Mouse (Mus musculus) ovary, adult 18-20 months (tissue): ENCODE results near the gene Wsb2.
"Not testable (repeated sequence)": the region's sequence is repeated elsewhere in the genome, so short reads cannot be mapped to it uniquely, and the experiment has no call there.

Experiments used
- DNase-seq: peaks from one replicate; pipeline ENCODE4 v3.0.0; 2022; ENCODE audit warnings: low spot score, mixed read lengths

Wsb2 gene

GRCm38 (mm10) chr5:117390895-117391294, 33.8 kb downstream of the Wsb2 start:
- no peak for DNase-seq

- DNase-seq = no peak
Measured at GRCm38 (mm10) chr5:117395834-117396233, 38.7 kb downstream of the Wsb2 start.

GRCm38 (mm10) chr5:117396596-117397014, 39.5 kb downstream of the Wsb2 start:
- DNase-seq = no peak

GRCm38 (mm10) chr5:117397371-117397770, 40.3 kb downstream of the Wsb2 start:
- no peak for DNase-seq

GRCm38 (mm10) chr5:117398007-117398550, 41.0 kb downstream of the Wsb2 start:
- DNase-seq = no peak

- DNase-seq = no peak
Measured at GRCm38 (mm10) chr5:117399281-117399680, 42.2 kb downstream of the Wsb2 start.

GRCm38 (mm10) chr5:117403609-117404008, 46.5 kb downstream of the Wsb2 start:
- DNase-seq = no peak

- not testable (repeated sequence) for DNase-seq
Measured at GRCm38 (mm10) chr5:117404671-117405070, 47.6 kb downstream of the Wsb2 start.

- no peak for DNase-seq
Measured at GRCm38 (mm10) chr5:117408216-117408615, 51.1 kb downstream of the Wsb2 start.

GRCm38 (mm10) chr5:117409369-117409768, 52.3 kb downstream of the Wsb2 start:
- no peak for DNase-seq

GRCm38 (mm10) chr5:117413507-117414501, 56.7 kb downstream of the Wsb2 start, which contains the start of gene Ksr2:
Gene Ksr2, plus strand, starts transcription at chr5:117414000.
- DNase-seq = no peak

- no peak for DNase-seq
Measured at GRCm38 (mm10) chr5:117414611-117415010, 57.5 kb downstream of the Wsb2 start.

GRCm38 (mm10) chr5:117415011-117415912, 58.2 kb downstream of the Wsb2 start:
- no peak for DNase-seq

- DNase-seq = no peak
Measured at GRCm38 (mm10) chr5:117417442-117417841, 60.3 kb downstream of the Wsb2 start.
